Mouse (Mus musculus): ENCODE data around the gene Slc2a9. TPM values are rescaled to one million over a fixed set of nuclear protein-coding genes. Genes with fewer than 3 reads are reported as not detected.
A peak's percentile ranks its signal among the peaks of the same experiment; 100 is the strongest.

Slc2a9 gene
- polyA plus RNA-seq, 1 experiment from 2014 or later = 0.41 TPM

DNA sequence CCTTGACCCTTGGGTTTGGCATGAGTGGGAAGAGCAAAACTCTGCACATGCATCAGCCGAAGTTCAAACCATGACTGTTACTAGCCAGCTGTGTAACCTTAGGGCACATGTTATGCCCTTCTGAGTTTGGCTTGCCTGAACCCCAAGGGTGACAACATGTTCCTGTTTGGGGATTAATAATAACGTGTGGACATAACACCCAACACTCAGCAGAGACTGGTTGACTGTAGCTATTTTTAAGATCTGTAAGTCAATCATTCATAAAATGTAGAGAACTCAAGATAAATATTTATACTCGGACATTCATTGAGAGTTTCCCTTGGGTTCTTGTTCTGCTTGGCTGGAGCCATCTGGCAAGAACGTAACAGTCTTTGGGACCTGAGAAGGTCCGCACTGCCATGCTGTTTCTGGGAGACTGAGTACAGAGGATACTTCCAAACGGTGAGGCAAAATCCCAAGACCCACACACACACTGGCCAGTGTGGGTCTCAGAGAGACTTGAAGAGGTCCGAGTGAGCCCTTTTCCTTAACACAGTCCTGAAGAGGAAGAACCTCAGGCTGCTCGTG is 6.4 kb downstream of the Slc2a9 start:
- no peak for DNase-seq (ENCODE audit: low spot score)
- 88% methylated on average over 8 of the region's 8 CpGs for WGBS
- no peaks in the 10 kb centered on the region for H3K36me3 ChIP-seq
- H3K27ac ChIP-seq (replicated peaks) = no peak overlapping the region
- no peak overlapping the region for H3K4me3 ChIP-seq
- no peaks in the 10 kb centered on the region for H3K4me1 ChIP-seq
- no peaks in the 10 kb centered on the region for H3K27me3 ChIP-seq (ENCODE audit: low read depth, poor library complexity, severe bottlenecking)
- H3K9me3 ChIP-seq (replicated peaks) = no peaks in the 10 kb centered on the region

DNA sequence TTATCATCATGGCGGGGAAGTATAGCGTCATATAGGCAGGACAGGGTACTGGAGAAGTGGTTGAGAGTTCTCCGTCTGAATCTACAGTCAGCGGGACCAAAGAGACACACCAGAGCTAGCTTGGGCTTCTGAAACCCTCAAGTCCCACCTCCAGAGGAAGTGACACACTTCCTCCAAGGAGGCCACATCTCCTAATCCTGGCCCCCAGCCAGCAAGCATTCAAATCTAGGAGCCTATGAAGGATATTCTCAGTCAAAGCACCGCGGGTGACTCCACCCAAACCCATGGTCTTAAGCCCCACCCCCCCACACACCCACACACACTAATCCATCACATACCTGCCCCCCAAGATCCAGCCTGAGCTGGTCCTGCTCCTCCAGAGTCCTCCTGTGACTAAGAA is 9.1 kb downstream of the Slc2a9 start:
- H3K36me3 ChIP-seq = no peaks in the 10 kb centered on the region
- H3K4me3 ChIP-seq = no peak overlapping the region
- no peaks in the 10 kb centered on the region for H3K9me3 ChIP-seq (replicated peaks)
- H3K27me3 ChIP-seq (ENCODE audit: low read depth, poor library complexity, severe bottlenecking) = no peaks in the 10 kb centered on the region
- 98% methylated on average over 6 of the region's 6 CpGs for WGBS
- no peaks in the 10 kb centered on the region for H3K4me1 ChIP-seq
- no peak for DNase-seq (ENCODE audit: low spot score)
- H3K27ac ChIP-seq (replicated peaks) = no peak overlapping the region

DNA sequence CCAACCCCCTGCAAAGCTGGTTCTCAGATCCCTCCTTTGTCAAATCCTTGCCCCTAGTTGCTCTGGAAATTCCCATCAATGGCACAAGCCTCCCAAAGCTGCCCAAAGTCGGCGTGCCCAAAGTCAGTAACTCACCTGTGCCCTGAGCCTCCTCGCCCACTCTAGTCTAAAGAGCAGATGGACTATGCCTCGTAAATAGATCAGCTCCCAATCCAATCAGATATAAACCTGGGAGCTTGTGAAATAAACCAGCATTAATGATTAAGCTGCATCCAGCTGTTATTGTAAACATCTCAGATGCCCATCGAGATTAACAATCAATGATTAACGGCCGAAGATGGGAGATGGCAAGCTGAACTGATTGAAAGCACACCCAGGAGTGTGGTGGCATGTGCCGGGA is 11.2 kb downstream of the Slc2a9 start:
- no peaks in the 10 kb centered on the region for H3K27me3 ChIP-seq (ENCODE audit: low read depth, poor library complexity, severe bottlenecking)
- H3K4me1 ChIP-seq = 0 out of 2 replicates have a peak, but pooled peaks cover 4% of the 10 kb centered on the region
- WGBS = 88% methylated on average over 8 of the region's 8 CpGs
- no peak for DNase-seq (ENCODE audit: low spot score)
- H3K4me3 ChIP-seq = no peak overlapping the region
- no peaks in the 10 kb centered on the region for H3K36me3 ChIP-seq
- H3K27ac ChIP-seq (replicated peaks) = no peak overlapping the region
- no peaks in the 10 kb centered on the region for H3K9me3 ChIP-seq (replicated peaks)

DNA sequence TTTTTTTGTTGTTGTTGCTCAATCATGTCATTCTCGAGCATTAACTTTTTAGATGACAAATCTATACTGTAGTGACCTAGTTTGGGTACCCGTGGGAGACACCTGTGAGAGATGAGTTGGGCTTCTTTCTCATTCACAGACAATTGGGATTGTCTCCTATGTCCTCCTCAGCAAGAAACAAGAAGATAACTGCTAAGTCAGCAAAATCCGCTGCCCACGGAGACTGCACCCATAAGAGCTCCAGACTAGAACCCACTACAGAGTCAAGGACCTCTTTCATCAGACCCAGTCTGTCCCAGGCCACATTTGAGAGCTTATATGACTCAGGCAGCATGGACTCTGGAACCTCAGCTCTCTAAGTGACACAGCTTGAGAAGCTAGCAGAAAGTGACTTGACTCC is 13.2 kb downstream of the Slc2a9 start:
- no peak overlapping the region for H3K4me3 ChIP-seq
- H3K36me3 ChIP-seq = no peaks in the 10 kb centered on the region
- 0 out of 2 replicates have a peak, but pooled peaks cover 4% of the 10 kb centered on the region for H3K4me1 ChIP-seq
- WGBS = 90% methylated on average over 4 of the region's 4 CpGs
- peaks cover 5% of the 10 kb centered on the region for H3K27me3 ChIP-seq (ENCODE audit: low read depth, poor library complexity, severe bottlenecking)
- H3K9me3 ChIP-seq (replicated peaks) = no peaks in the 10 kb centered on the region
- H3K27ac ChIP-seq (replicated peaks) = no peak overlapping the region
- DNase-seq (ENCODE audit: low spot score) = no peak

DNA sequence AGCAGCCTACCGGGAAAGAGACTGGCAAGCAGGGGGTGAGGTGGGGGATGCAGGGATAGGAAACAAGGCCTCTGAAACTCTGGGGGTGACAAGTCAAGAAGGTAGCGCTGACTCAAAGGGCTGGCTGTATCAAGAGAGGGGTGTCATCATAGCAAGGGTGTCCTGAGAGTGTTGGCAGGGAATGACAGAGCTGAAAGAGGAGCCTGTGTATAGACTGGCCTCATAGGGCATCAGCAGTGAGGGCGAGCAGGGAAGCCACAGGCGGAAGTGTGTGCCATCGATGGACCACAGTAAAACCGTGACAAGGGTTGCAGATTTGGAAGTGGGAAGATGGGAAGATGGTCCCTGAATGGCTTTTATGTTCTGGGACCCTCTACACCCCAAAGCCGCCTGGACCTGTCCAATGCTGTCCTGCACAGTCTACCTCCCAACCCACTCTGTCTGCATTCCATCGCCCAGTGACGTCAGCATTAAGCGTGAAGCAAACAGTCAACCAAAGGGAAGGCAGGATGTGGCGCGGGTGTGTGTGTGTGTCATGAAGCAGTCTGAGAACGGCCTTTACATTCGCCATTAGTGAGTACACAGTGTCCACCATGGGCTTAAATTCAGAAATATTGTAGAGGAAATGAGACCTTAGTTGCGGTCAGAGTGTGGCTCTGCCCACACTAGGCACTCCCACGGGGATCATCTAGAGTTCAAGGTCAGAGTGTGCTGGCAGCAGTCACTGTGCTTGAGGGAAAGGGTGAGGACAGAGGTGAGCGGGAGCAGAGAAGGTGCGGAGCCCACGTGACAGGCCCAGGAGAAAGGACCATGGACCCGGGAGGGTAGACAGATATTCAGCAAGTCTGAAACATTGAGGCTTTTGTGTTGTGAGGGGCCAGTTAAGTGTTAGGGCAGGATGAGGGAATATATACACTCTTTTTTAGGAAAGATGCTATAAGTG is 14.0 kb downstream of the Slc2a9 start:
- no peak overlapping the region for H3K4me3 ChIP-seq
- 0 out of 2 replicates have a peak, but pooled peaks cover 6% of the 10 kb centered on the region for H3K4me1 ChIP-seq
- H3K9me3 ChIP-seq (replicated peaks) = no peaks in the 10 kb centered on the region
- no peak for DNase-seq (ENCODE audit: low spot score)
- peaks cover 5% of the 10 kb centered on the region for H3K27me3 ChIP-seq (ENCODE audit: low read depth, poor library complexity, severe bottlenecking)
- no peak overlapping the region for H3K27ac ChIP-seq (replicated peaks)
- no peaks in the 10 kb centered on the region for H3K36me3 ChIP-seq
- 88% methylated on average over 20 of the region's 20 CpGs for WGBS

DNA sequence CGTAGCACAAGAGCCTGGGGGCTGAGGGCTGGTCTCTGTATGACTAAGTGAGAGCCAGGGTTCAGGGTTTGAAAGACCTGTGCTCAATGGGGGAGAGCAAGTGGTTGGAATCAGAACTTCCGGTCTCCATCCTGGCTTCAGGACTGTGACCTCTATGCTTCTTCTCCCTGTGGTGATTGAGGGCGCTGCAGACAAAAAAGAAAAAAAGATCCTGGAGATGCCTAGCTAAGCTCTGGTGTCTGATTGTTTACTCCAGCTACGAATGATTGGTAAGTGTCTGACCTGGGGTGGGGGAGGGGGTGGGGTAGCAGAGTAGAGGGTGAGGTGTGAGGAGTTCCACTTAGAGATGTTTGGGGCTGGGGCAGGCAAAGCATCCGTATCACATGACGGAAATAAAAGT is 14.9 kb downstream of the Slc2a9 start:
- Histone ChIP-seq H3K4me3 (no peak overlapping the region), H3K4me1 (0 out of 2 replicates have a peak, but pooled peaks cover 6% of the 10 kb centered on the region), H3K36me3 (no peaks in the 10 kb centered on the region), H3K27ac (replicated peaks) (no peak overlapping the region), H3K27me3 (ENCODE audit: low read depth, poor library complexity, severe bottlenecking) (peaks cover 5% of the 10 kb centered on the region), H3K9me3 (replicated peaks) (no peaks in the 10 kb centered on the region)
- DNase-seq (ENCODE audit: low spot score) = no peak
- WGBS = 62% methylated on average over 6 of the region's 6 CpGs

DNA sequence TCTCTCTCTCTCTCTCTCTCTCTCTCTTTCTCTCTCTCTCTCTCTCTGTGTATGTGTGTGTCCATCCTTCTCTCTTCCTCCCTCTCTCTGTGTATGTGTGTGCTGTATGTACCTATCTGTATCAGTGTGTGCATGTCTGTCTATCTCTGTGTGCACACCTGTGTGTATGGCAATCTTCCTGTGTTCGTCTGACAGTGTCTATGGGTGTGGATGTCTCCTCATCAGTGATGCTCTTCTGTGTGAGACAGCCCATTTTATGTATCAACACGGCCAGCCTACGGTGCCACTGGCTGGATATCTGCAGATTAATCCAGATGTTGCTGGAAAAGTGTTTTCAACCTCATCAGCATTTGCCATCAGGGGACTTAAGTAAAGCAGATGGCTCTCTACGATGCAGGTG is 15.7 kb downstream of the Slc2a9 start:
- 83% methylated on average over 4 of the region's 4 CpGs for WGBS
- Histone ChIP-seq H3K9me3 (replicated peaks) (no peaks in the 10 kb centered on the region), H3K27me3 (ENCODE audit: low read depth, poor library complexity, severe bottlenecking) (peaks cover 5% of the 10 kb centered on the region), H3K4me3 (no peak overlapping the region), H3K36me3 (no peaks in the 10 kb centered on the region), H3K27ac (replicated peaks) (no peak overlapping the region), H3K4me1 (0 out of 2 replicates have a peak, but pooled peaks cover 6% of the 10 kb centered on the region)
- DNase-seq (ENCODE audit: low spot score) = no peak

DNA sequence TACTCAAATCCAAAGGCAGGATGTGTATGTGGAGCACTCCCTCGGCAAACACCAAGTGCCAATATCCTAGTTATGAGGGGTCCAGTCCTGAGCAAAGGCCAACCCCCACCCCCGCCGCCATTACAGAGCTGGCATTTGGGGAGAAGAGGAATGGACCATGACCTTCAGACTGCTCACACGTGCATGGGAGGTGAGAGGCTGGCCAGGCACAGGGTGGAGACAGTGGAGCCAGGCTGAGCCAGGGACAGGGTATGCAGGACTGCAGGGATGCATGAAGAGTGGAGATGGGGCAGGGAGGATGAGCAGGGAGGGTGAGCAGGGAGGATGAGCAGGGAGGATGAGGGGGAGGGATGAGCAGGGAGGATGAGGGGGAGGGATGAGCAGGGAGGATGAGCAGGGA is 17.0 kb downstream of the Slc2a9 start:
- Histone ChIP-seq H3K9me3 (replicated peaks) (no peaks in the 10 kb centered on the region), H3K4me3 (no peak overlapping the region), H3K27me3 (ENCODE audit: low read depth, poor library complexity, severe bottlenecking) (peaks cover 11% of the 10 kb centered on the region), H3K27ac (replicated peaks) (no peak overlapping the region), H3K4me1 (peaks cover 8% of the 10 kb centered on the region), H3K36me3 (no peaks in the 10 kb centered on the region)
- DNase-seq (ENCODE audit: low spot score) = no peak
- 80% methylated on average over 4 of the region's 4 CpGs for WGBS

DNA sequence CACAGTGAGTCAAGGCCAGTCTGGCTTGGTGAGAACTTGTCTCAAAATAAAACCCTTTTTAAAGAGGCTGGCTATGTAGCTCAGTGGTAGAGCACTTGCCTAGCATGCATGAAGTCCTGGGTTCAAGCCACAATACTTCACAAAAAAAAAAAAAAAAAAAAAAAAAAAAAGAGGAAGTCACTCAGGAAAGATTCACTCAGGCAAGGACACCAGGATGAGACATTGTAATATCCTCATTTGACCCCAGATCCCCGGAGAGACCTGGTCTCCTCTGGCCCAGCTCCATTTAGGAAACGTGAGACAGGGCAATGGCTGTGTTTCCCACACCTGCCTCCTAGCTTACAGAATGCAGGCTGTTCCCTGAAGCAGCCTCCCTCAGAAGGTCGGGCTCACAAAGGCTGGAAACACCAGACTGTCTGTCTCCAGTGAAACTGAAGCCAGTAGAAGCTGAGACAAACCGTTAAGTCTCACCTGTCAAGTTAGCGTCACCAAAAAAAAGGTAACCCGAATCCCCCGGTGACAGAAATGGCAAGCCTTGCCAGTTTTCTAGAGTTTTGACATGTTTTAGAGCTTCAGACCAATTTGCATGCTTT is 19.3 kb downstream of the Slc2a9 start:
- no peak overlapping the region for H3K27ac ChIP-seq (replicated peaks)
- H3K4me1 ChIP-seq = peaks cover 30% of the 10 kb centered on the region
- H3K27me3 ChIP-seq (ENCODE audit: low read depth, poor library complexity, severe bottlenecking) = peaks cover 11% of the 10 kb centered on the region
- DNase-seq (ENCODE audit: low spot score) = no peak
- no peaks in the 10 kb centered on the region for H3K36me3 ChIP-seq
- 84% methylated on average over 7 of the region's 7 CpGs for WGBS
- H3K4me3 ChIP-seq = no peak overlapping the region
- H3K9me3 ChIP-seq (replicated peaks) = no peaks in the 10 kb centered on the region

DNA sequence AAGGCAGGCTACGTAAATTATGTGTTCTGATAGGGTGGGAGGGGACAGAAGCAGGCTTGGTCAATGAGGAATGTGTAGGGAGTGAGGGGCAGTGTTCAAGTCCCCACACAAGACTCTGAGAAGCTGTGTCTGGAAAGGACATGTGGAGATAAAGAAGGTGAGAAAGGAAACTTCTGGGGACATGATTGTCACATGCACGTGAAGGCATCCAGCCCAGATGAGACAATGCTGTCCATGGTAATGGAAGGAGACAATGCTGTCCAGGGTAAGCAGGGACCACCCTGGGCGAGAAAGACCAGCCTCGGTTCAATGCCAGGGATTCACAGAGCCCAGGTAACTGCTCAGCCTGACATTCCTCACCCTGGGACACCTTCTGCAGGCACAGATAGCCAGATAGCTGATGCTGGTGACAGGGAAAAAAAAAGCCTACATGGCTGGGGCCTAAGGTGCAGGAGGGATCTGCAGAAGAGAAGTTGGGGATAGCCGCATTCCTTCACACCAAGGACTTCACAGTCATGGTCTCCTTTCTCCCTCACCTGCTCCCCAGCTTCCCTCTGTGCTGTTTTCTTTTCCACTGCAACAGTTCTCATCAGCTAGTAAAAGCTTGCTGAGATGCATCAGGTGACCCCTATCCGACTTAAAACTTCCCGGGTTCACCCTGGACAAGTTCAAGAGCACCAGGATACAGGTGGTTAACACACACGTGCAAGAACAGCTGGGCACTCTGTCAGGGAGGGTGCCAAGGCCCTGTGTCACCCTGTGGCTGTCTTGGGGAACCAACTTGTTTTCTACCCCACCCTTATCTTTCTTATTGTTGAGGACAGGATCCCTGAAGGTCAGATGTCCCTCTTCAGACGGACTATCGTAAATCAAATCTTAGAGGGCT is 21.9 kb downstream of the Slc2a9 start:
- Histone ChIP-seq H3K4me3 (no peak overlapping the region), H3K9me3 (replicated peaks) (no peaks in the 10 kb centered on the region; the same call in 1 of the 2 replicates), H3K4me1 (peaks cover 26% of the 10 kb centered on the region), H3K27me3 (ENCODE audit: low read depth, poor library complexity, severe bottlenecking) (peaks cover 14% of the 10 kb centered on the region), H3K36me3 (no peaks in the 10 kb centered on the region), H3K27ac (replicated peaks) (peak overlapping the region; percentile 76)
- 78% methylated on average over 10 of the region's 10 CpGs for WGBS
- no peak for DNase-seq (ENCODE audit: low spot score)

DNA sequence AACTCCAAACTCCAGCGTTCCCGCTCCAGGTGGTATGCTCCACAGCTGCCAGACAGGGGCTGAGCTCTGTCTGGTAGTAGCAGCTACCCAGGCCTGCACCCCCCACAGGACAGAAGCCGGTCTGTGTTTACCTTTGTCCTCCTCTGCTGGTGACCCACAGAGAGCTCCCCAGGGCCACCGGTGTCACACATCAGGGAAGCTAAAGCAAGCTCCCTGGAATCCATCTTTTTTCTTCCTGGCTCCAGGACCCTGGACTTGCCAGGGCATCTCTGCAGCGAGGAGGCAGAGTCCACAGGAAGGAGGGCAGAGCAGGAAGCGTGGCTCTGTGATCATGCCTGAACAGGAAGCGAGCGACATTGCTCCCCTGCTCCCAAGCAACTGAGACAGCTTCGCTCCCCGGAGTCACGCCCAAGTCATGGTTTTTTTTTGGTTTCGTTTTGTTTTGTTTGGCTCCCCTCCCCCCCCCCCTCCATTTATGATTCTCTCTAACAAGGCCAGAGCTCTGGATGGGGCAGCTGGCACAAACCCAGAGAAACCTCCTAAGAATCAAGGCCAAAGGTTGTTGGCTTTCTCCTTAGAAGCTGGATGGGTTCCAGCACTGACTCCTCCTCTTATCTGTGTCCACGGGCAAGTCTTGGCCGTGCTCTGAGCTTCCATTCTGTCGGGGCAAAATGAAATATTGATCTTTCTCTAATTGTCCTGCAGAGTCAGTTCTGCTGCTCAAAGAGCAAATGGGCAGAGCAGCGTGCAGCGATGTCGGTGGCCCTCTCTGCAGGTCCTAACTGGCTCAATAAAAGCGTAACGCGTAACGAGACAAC is 22.8 kb downstream of the Slc2a9 start:
- WGBS = 37% methylated on average over 22 of the region's 22 CpGs
- peaks cover 26% of the 10 kb centered on the region for H3K4me1 ChIP-seq

More for the DNA sequence above, 22.8 kb downstream of the Slc2a9 start:
- DNase-seq (ENCODE audit: low spot score) = peak; percentile 42
- peaks cover 11% of the 10 kb centered on the region for H3K27me3 ChIP-seq (ENCODE audit: low read depth, poor library complexity, severe bottlenecking)
- H3K9me3 ChIP-seq (replicated peaks) = no peaks in the 10 kb centered on the region; the same call in 1 of the 2 replicates
- peak overlapping the region; percentile 38 for H3K4me3 ChIP-seq
- H3K27ac ChIP-seq (replicated peaks) = peak overlapping the region; percentile 76
- H3K36me3 ChIP-seq = no peaks in the 10 kb centered on the region

All from midbrain, embryonic 10.5 days (tissue).